Mouse (Mus musculus) liver, adult (tissue): ENCODE results near the gene Errfi1.

Experiments
- GATA4 ChIP-seq: IDR thresholded peaks from 2 replicates; pipeline ENCODE4 v1.6.1; 2014; ENCODE audit warnings: mild to moderate bottlenecking, low read length; ENCODE audit not compliant: insufficient replicate concordance

The Errfi1 gene

GRCm38 (mm10) chr4:150889273-150889954 lies 35.7 kb downstream of the Errfi1 start:
- TF ChIP-seq GATA4 = no peak

DNA sequence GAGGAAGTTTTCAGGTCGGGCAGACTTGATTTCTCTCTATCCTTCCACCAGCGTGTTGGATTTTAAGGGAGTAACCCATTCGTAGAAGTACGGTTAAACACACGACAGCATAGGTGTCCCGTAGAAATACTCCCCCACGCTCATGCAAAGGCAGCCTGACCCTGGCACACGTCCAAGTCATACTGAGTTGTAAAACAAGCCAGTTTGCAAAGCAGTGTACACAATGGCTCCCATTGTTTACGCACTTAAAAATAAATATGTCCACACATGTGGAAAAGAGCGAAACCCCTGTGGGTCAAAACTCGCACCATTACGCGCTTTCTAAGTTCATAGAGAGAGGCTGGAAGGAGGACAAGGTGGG lies 36.2 kb downstream of the Errfi1 start:
- no peak for TF ChIP-seq GATA4

- no peak for TF ChIP-seq GATA4
Measured at GRCm38 (mm10) chr4:150891308-150891707, 37.6 kb downstream of the Errfi1 start.

- no peak for TF ChIP-seq GATA4
Measured at GRCm38 (mm10) chr4:150894718-150895501, 41.2 kb downstream of the Errfi1 start.

DNA sequence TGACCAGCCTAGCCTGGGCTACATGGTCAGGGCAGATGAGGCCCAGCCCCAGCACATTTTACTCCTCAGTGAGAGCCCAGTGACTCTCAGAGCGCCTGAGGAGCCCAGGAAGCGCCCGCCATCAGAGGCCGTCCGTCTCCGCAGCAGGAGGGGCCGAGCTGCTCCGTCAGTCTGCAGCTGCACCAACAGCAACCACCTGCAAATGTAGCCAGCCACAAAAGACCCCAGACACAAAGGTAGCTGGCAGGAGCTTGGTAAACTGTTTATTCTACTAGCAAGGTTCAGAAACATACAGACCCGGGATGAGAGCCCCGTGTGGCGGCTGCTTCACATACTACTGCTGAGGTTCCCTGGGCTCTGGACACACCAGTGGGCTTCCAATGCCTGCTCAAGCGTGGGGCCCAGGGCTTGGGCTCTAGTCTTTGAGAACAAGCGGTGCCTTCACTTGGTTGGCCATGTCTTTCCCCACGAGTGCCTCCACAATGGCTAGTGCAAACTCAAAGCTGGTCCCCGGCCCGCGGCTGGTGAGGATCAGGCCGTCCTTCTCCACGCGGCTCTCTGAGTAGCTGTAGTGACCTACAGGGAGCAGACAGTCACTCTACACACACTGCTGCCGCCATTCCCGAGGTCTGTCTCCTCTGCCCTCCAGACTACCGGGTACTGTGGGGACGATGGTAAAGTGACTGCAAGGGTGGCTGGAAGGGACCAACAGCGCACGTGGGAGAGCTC lies 43.3 kb downstream of the Errfi1 start:
- no peak for TF ChIP-seq GATA4

DNA sequence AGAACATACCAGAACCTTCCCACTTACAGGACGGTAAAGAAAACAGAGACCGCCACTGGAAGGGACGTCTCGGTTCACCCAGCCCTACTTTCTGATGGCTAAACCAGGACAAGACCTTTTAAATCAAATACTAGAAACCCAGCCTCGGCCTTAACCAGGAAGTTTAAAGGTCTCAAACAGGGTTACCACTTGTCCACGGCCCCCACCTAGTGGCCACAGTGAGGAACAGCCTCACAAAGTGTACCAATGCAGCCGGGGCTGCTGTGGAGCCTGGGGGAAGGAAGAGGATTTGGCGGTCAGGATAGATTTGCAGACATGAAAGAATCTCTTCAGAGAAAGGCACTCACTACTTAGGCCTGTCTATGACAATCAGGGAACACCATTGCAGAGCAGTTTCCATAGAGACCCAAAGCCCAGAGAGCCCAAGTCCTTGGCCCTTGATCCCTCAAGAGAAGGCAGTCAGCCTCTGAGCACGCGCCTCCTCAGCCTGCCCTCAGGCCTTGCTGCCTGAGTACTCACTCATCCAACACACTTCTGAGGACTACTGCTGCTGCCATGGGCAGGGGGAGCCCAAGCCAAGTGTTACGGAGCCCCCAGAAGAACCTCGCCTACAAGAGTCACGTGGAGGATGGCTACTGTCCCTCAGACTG lies 45.1 kb downstream of the Errfi1 start:
- no peak for TF ChIP-seq GATA4

GRCm38 (mm10) chr4:150900486-150900885 lies 46.8 kb downstream of the Errfi1 start:
- TF ChIP-seq GATA4 = no peak

DNA sequence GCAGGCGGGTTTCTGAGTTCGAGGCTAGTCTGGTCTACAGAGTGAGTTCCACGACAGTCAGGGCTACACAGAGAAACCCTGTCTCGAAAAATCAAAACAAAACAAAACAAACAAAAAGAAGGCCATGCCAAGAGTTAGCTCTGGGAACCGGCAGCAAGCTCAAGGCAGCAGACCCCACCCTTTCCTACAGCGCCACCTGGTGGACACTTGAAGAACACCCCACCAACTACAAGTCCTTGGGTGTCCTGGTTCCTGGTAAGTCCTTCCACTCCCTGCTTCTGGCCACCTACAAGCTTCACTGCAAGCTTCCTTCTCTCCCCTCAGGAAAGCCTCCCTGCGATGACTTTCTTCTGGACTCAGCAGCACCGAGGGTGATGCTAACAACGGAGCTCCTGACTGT lies 47.9 kb downstream of the Errfi1 start:
- no peak for TF ChIP-seq GATA4

GRCm38 (mm10) chr4:150902062-150902461 lies 48.3 kb downstream of the Errfi1 start:
- TF ChIP-seq GATA4 = no peak

DNA sequence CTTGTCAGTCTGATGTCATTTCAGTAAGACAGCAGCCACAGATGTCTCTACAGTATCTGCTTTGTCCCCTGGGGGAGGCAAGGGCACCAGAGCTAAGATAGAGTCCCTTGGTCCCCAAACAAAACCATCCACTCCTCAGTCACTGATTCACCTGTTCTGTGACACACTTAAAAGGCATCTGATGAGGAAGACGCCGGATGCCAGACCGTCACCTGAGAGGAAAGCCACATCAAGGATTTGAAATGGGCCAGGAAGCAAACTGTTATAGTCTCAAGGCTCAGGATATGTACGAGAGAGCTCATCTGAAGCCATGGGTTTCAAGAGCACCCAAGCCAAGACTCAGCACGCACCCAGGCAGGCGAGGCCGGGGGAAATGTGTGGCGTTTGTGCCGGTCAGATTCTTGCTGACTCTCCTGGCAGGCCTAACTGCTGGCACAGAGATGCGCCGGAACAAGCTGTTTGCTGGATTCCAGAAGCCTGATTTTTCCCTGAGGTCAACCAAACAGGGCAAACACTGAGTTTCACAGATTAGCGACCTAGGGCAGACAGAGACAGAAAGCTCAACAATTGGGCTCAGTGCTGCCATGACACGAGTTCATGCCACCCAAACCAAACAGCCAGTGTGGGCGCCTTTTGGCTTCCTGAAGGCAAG lies 49.5 kb downstream of the Errfi1 start:
- TF ChIP-seq GATA4 = no peak

DNA sequence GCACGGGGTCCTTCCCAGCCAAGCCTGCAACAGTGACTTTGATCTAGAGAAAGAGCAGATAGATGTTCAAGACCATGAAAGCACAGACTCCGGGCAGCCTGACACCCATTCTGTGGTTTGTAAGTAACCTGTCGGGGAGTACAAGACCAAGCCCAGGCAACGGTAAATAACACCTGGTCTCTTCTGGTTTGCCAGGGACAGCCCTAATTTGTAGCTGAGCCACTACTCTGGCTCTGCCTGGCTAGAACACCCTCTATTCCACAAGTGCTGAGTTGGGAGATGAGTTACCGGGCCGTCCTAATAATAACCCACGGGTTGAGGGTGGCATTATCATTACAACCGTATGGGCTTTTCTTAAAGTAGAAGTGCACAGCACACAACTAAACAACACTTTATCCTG lies 53.4 kb downstream of the Errfi1 start:
- no peak for TF ChIP-seq GATA4

DNA sequence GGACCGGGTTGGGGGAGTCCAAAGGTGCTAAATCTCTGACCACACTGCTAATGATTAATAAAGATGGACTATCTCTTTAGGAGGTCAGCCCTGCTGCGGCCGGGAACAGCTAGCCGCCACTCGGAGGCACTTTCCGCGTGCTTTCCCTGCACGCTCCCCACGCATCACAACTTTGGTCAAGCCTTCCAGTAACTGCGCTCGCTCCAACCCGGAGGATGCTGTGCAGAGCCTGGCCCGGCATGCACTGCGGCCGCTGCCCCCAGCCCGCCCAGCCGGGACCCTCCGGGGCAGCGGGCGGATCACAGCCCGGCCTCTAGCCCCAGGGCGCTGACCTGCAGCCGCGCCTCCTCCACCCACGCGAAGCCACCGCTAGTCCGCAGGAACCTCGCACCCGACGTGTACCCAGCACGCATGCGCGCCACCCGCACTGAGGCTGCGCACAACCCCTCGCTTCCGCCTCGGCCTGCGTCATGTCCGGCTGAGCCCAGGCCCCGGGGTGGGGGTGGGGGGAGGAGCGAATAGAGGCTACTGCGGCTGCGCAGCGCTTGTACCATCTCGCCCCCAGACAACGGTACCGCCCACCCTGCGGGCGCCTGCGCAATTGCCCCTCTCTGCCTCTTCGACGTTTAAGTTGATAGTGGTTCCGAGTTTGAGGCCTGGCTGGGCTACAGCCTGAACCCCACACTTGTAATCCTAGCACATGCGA lies 55.9 kb downstream of the Errfi1 start:
- TF ChIP-seq GATA4 = peak; percentile 18; the same call in 1 of the 2 replicates

DNA sequence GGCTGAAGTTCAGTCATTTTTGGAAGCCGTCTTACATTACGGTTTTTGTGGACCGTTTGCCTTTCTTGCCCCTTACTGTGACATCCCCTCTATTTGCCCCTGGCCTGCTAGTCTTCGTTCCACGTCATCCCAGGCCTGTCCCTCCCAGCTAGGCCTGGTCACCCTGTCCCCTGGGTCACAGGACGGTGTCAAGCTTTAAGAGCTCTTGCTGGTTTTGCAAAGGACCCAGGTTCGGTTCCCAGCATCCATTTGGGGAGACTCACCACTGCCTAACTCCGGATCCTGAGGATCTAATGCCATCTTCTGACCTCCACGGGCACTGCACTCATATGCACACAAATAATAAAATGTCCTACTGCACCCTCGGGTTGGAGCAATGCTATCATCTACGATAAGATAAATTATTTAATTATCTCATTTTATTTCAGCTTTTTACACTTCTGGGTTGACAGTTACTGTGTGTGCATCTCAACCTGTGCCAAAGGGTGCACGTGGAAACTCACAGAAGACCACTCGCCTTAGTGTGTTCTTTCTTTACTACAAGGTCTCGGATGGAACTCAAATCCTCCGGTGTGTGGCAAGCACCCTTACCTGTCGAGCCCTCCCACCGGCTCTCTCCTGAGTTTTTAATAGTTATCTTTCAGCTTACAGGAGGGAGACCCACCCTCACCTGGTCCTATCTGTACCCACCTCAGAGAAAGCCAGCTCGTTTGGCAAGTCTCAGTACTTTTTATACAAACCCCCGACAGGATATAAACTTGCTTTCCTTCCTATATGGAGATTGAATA lies 56.6 kb downstream of the Errfi1 start:
- no peak for TF ChIP-seq GATA4

DNA sequence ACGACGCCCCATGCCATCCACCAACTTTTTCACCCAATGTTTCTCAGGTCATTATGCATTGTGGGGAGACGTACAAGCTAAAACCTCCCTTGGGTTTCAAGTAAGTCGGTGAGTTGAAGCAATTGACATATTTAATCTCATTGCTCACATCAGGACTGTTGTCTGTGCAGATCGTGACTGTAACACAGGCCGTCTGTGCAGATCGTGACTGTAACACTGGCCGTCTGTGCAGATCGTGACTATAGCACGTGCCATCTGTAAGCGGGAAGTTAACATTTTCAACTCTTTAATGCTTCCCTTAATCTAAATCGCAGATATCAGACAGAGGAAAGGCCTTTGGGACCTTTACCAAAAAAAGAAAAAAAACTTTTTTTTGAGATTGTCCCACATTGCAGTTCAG lies 60.0 kb downstream of the Errfi1 start:
- TF ChIP-seq GATA4 = no peak

DNA sequence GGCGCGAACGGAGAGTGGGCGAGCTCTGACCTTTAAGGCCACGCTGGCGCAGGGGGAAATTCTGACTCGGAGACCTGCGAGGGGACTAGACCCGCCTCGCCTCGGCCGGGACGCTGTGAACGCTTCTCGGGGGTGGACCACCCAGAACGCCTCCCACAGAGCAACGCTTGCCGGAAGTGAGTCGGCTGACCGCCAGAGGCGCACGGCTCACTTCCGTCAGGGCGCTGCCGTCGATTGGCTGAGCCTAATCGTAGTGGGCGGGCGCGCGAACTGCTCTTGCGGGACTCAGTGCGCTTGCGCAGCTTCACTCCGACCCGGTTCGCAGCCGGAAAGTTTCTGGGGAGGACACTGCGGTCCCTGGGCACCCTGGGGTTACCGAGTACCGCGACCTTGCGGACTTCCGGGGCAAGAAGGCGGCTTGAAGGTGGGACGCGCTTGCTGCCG lies 60.6 kb downstream of the Errfi1 start, which contains the start of the genes Park7 and Tnfrsf9:
Gene Park7, minus strand, starts transcription at position 148 of the 444 bp plus-strand sequence.
Gene Tnfrsf9, plus strand, starts transcription at position 273 of the 444 bp plus-strand sequence.
- peak; percentile 80; the same call in 1 of the 2 replicates for TF ChIP-seq GATA4
